ENCODE assay signal across 23 mouse cellular contexts in the genomic region with DNA sequence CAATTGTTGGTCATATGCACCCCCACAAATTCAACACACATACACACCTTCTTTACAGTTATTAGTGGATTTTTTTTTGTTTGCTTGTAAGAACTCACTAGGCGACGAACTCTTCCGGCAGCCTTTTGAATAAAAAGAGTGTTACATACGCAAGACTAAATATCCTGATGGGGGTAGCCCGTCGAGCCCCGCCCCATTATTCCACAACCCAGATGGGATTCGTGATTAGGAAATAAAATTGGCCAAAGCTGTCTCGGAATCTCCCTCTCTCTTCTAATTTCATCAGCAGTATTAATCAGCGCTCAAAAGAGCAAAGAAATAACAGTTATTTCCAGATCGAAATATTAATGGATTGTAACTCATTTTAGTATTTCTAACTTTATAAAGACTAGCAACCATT. TPM values are rescaled to one million over a fixed set of nuclear protein-coding genes. Genes with fewer than 3 reads are reported as not detected.
A peak's percentile ranks its signal among the peaks of the same experiment; 100 is the strongest.
DNase-seq lines count a peak whose midpoint lies in the region; ATAC-seq lines count a peak whose summit lies in the region.
"Had no signal": no experiment of that assay in that cellular context is flagged by ENCODE, and none has a peak within 500 bp of the region (broad histone marks: within the 10 kb centered on the region; RNA-seq: fewer than 3 reads in every experiment).

No protein-coding gene starts in this region.

- H3K9me3 ChIP-seq in midbrain, embryonic 12.5 days = no peaks in the 10 kb centered on the region
- H3K9me3 ChIP-seq in midbrain, embryonic 13.5 days = no peaks in the 10 kb centered on the region
- no peaks in the 10 kb centered on the region for H3K9me3 ChIP-seq in forebrain, embryonic 16.5 days (ENCODE audit: control insufficient read depth, low read length)
- H3K9me3 ChIP-seq: hindbrain, embryonic 10.5 days; limb, embryonic 12.5 days had no signal

- H3K4me2 ChIP-seq in midbrain, embryonic 12.5 days (replicated peaks) = 0 out of 2 replicates have a peak overlapping the region, but pooled peaks have one; percentile 15
- H3K4me2 ChIP-seq in midbrain, embryonic 13.5 days (replicated peaks) = no peak overlapping the region; the same call in 1 of the 2 replicates
- peak overlapping the region; percentile 34 for H3K4me2 ChIP-seq in forebrain, embryonic 16.5 days (ENCODE audit: low read length)
- H3K4me2 ChIP-seq: heart, embryonic 11.5 days; limb, embryonic 12.5 days; liver, embryonic 11.5 days had no signal

- intact Hi-C loops in heart, postnatal 25 days (cut with DNase I) = loop anchor here (10.0 kb wide), 2 partner anchors 195 to 865 kb away; partner anchors contain the start of gene Nkx2-4

- H3K4me1 ChIP-seq in midbrain, embryonic 12.5 days = peaks cover 69% of the 10 kb centered on the region
- peaks cover 77% of the 10 kb centered on the region for H3K4me1 ChIP-seq in midbrain, embryonic 13.5 days (replicated peaks)
- H3K4me1 ChIP-seq in forebrain, embryonic 16.5 days (replicated peaks; ENCODE audit: control insufficient read depth, insufficient read depth, low read length) = peaks cover 62% of the 10 kb centered on the region

- H3K9ac ChIP-seq in midbrain, embryonic 12.5 days (replicated peaks) = no peak overlapping the region
- no peak overlapping the region for H3K9ac ChIP-seq in midbrain, embryonic 13.5 days (replicated peaks)
- no peak overlapping the region for H3K9ac ChIP-seq in forebrain, embryonic 16.5 days (replicated peaks; ENCODE audit: low read depth, low read length)
- H3K9ac ChIP-seq: limb, embryonic 12.5 days; liver, postnatal 0 days had no signal

- ATAC-seq in midbrain, embryonic 12.5 days (ENCODE audit: low FRiP score, low read depth) = no peak
- no peak for ATAC-seq in midbrain, embryonic 13.5 days
- no peak for ATAC-seq in forebrain, embryonic 16.5 days
- ATAC-seq: liver, postnatal 0 days; lung, postnatal 0 days had no signal

- H3K4me3 ChIP-seq in midbrain, embryonic 12.5 days = no peak overlapping the region
- no peak overlapping the region for H3K4me3 ChIP-seq in midbrain, embryonic 13.5 days (replicated peaks)
- H3K4me3 ChIP-seq in forebrain, embryonic 16.5 days (replicated peaks; ENCODE audit: low read length) = 0 out of 2 replicates have a peak overlapping the region, but pooled peaks have one; percentile 15
- H3K4me3 ChIP-seq: limb, embryonic 12.5 days had no signal

- H3K36me3 ChIP-seq in midbrain, embryonic 12.5 days = no peaks in the 10 kb centered on the region
- no peaks in the 10 kb centered on the region for H3K36me3 ChIP-seq in midbrain, embryonic 13.5 days
- H3K36me3 ChIP-seq in forebrain, embryonic 16.5 days (ENCODE audit: control insufficient read depth, insufficient read depth) = no peaks in the 10 kb centered on the region
- H3K36me3 ChIP-seq: hindbrain, embryonic 10.5 days; limb, embryonic 12.5 days had no signal

- peak; percentile 40 for DNase-seq in embryo, embryonic 10.5 days (ENCODE audit: low spot score)
- no peak for DNase-seq in embryo, embryonic 9.5 days (ENCODE audit: extremely low spot score)
- peak; percentile 34 for DNase-seq in heart, adult 11 months
- no peak for DNase-seq in heart, postnatal 25 days (ENCODE audit: low spot score)
- DNase-seq in thymus, postnatal 25 days = no peak
- DNase-seq: adrenal gland, postnatal 10 days; cerebellum, adult 8-10 months; gastrocnemius, postnatal 10 days; kidney, adult 2 months; layer of hippocampus, adult 9-11 months; liver, postnatal 0 days; spleen, adult 18-20 months had no signal

- peaks cover 58% of the 10 kb centered on the region for H3K27me3 ChIP-seq in midbrain, embryonic 12.5 days
- H3K27me3 ChIP-seq in midbrain, embryonic 13.5 days = peaks cover 27% of the 10 kb centered on the region
- no peaks in the 10 kb centered on the region; the same call in 1 of the 2 replicates for H3K27me3 ChIP-seq in forebrain, embryonic 16.5 days (replicated peaks; ENCODE audit: control insufficient read depth, insufficient read depth, low read length)

- 5% methylated on average over 11 of the region's 11 CpGs for WGBS in midbrain, embryonic 12.5 days
- 6% methylated on average over 11 of the region's 11 CpGs for WGBS in midbrain, embryonic 13.5 days
- WGBS in forebrain, embryonic 16.5 days = 4% methylated on average over 11 of the region's 11 CpGs

- H3K27ac ChIP-seq in midbrain, embryonic 12.5 days (replicated peaks) = no peak overlapping the region
- no peak overlapping the region for H3K27ac ChIP-seq in midbrain, embryonic 13.5 days
- H3K27ac ChIP-seq in forebrain, embryonic 16.5 days (ENCODE audit: low read length) = peak overlapping the region; percentile 44; the same call in 1 of the 2 replicates
- H3K27ac ChIP-seq: kidney, postnatal 0 days; limb, embryonic 12.5 days had no signal

RNA-seq across cellular contexts. Expression of gene Insm1, which starts 1.9 kb away (rescaled TPM):
- not detected for total RNA-seq in heart, postnatal 25 days (2021)
- polyA plus RNA-seq in midbrain, embryonic 12.5 days (2016; fragmentation: Nextera tagmentation; extraction: Ambion mirVana) = 12.2 and 12.8 TPM in 2 replicates
- polyA plus RNA-seq in midbrain, embryonic 13.5 days (2015; fragmentation: Nextera tagmentation; extraction: Ambion mirVana) = 7.1 and 8.9 TPM in 2 replicates
- polyA plus RNA-seq in forebrain, embryonic 16.5 days (2015; fragmentation: Nextera tagmentation; extraction: Ambion mirVana) = 9.1 and 11.8 TPM in 2 replicates
- total RNA-seq: gastrocnemius, postnatal 10 days; granulocyte monocyte progenitor cell, adult 5-6 weeks had no signal
- polyA plus RNA-seq: heart, embryonic 11.5 days; heart, postnatal 0 days; kidney, postnatal 0 days; limb, embryonic 12.5 days; liver, embryonic 11.5 days; liver, postnatal 0 days had no signal

Comparison
In these comparisons a context has a peak if more than half of its experiments do, and no peak if none do; other contexts are left out.
1. DNase-seq: peak in embryo, embryonic 10.5 days (single experiment) and heart, adult 11 months (single experiment); none in embryo, embryonic 9.5 days (single experiment), heart, postnatal 25 days (single experiment) and thymus, postnatal 25 days (single experiment).